Mouse (Mus musculus) stomach, embryonic 15.5 days (tissue): ENCODE measurements around the gene Lsm14b. TPM values are rescaled to one million over a fixed set of nuclear protein-coding genes. Genes with fewer than 3 reads are reported as not detected.

Experiments used
- ATAC-seq: fragments of 200-750 bp; cut with Nextera tagmentation; 2 replicates; pipeline ENCODE4 v1.8.0; 2017; ENCODE audit warnings: low read depth, moderate number of reproducible peaks, moderate TSS enrichment; ENCODE audit not compliant: insufficient read depth, low FRiP score
- H3K27ac ChIP-seq: fragments of 300-500 bp; sonication (generic); 2 replicates; pipeline ENCODE4 v1.5.1; 2015; ENCODE audit warnings: mild to moderate bottlenecking, inconsistent platforms
- H3K27me3 ChIP-seq: fragments of 300-500 bp; sonication (generic); replicated peaks from 2 replicates; pipeline ENCODE4 v1.6.1; 2015; ENCODE audit warnings: inconsistent platforms
- H3K36me3 ChIP-seq: fragments of 300-500 bp; sonication (generic); 2 replicates; pipeline ENCODE4 v1.6.1; 2015; ENCODE audit warnings: inconsistent platforms
- H3K4me1 ChIP-seq: fragments of 300-500 bp; sonication (generic); 2 replicates; pipeline ENCODE4 v1.6.1; 2015; ENCODE audit warnings: inconsistent platforms
- H3K4me2 ChIP-seq: fragments of 300-500 bp; sonication (generic); 2 replicates; pipeline ENCODE4 v1.6.1; 2015; ENCODE audit warnings: mild to moderate bottlenecking, inconsistent platforms
- H3K4me3 ChIP-seq: fragments of 300-500 bp; sonication (generic); replicated peaks from 2 replicates; pipeline ENCODE4 v1.5.1; 2015; ENCODE audit warnings: inconsistent platforms
- H3K9ac ChIP-seq: fragments of 300-500 bp; sonication (generic); 2 replicates; pipeline ENCODE4 v1.6.1; 2015; ENCODE audit warnings: inconsistent platforms
- H3K9me3 ChIP-seq: fragments of 300-500 bp; sonication (generic); 2 replicates; pipeline ENCODE4 v1.6.1; 2016; ENCODE audit warnings: inconsistent platforms
- WGBS: fragments of 180-500 bp; shearing (Covaris S2); methylation state at CpG from one replicate; pipeline ENCODE4 v1.1.7; 2015; 5-methylcytosine and 5-hydroxymethylcytosine counted together
- polyA plus RNA-seq: library from polyadenylated mRNA; unstranded; fragments of >200 nt; fragmentation: Nextera tagmentation; extraction: Ambion mirVana; gene quantifications from 2 replicates; pipeline ENCODE4 v1.2.1, GENCODE M21; 2015

Lsm14b gene
- polyA plus RNA-seq, 1 experiment from 2014 or later: 8.1 TPM

DNA sequence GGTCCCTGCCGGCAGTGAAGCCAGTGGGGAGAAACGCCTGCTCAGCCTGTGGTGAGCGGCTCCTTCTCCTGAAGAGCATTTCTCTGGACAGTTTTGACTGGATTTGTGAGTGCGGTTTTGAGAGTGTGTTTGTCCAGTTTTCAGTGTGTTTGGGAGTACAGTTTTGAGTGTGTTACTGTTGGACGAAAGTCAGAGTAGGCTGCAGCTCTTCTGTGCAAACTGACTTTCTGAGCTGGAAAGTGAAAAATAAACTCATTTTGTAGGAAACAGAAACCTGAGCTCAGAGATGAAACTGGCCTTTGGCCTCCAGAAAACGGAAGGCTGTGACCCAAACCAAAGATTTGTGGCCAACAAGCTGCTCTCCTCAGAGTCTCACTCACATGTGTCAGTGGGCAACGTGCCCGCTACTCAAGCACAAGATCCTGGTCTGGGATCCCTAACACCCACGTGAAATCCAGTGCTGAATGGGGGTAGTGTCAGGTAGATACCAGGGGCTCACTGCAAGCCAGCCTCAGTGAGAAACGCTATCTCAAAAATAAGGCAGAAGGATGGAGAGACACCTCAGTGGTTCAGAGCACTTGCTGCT, 38.3 kb upstream of the Lsm14b start:
- no peak for ATAC-seq
- H3K4me3 ChIP-seq: no peak overlapping the region
- H3K36me3 ChIP-seq: no peaks in the 10 kb centered on the region
- WGBS: 70% methylated on average over 10 of the region's 10 CpGs
- H3K9ac ChIP-seq: no peak overlapping the region
- H3K4me1 ChIP-seq: no peaks in the 10 kb centered on the region
- H3K4me2 ChIP-seq: no peak overlapping the region
- H3K27me3 ChIP-seq: no peaks in the 10 kb centered on the region
- no peak overlapping the region for H3K27ac ChIP-seq
- H3K9me3 ChIP-seq: no peaks in the 10 kb centered on the region

DNA sequence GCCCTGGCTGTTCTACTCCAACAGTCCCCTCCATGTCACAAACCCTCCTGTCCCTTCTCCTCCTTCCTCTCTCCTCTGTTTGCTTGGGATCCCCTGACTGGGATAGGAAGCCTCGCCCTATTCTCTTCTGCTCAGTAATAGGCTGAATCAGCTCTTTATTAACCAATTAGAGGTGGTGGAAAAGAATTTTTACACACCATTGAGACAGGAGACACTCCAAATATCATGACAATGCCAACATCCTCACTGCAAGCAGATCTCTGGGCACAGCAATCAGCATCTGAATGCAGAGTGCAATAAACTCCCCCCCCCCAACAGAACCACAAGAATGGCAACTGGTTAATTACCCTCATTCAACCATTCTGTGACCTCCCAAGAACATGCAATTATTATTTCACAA, 35.7 kb upstream of the Lsm14b start:
- no peak for ATAC-seq
- Histone ChIP-seq H3K4me2 (no peak overlapping the region), H3K4me3 (no peak overlapping the region), H3K9me3 (no peaks in the 10 kb centered on the region), H3K9ac (no peak overlapping the region), H3K36me3 (no peaks in the 10 kb centered on the region), H3K27me3 (no peaks in the 10 kb centered on the region), H3K4me1 (no peaks in the 10 kb centered on the region), H3K27ac (no peak overlapping the region)
- WGBS: 63% methylated on average over 1 of the region's 1 CpGs

DNA sequence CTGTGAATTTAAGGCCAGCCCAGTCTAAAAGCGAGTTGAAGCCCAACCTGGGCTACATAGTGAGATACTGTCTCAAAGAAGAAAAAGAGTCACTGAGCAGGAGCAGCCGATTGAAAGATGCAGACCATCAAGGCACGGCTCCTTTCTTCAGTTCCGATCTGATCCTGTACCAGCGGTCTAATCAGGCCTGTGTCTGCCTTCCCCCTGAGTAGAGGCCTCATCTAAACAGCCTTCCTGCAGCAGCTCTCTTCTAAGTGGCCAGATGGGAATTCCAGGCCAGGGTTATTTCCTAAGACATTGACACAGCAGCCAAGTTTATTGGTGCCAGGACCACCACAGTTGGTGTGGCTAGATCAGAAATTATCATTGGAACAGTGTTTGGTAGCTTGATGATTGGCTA, 31.7 kb upstream of the Lsm14b start:
- WGBS: 83% methylated on average over 5 of the region's 5 CpGs
- Histone ChIP-seq H3K27me3 (no peaks in the 10 kb centered on the region), H3K27ac (no peak overlapping the region), H3K4me3 (no peak overlapping the region), H3K36me3 (no peaks in the 10 kb centered on the region), H3K4me1 (no peaks in the 10 kb centered on the region), H3K9ac (no peak overlapping the region), H3K4me2 (no peak overlapping the region), H3K9me3 (no peaks in the 10 kb centered on the region)
- no peak for ATAC-seq

DNA sequence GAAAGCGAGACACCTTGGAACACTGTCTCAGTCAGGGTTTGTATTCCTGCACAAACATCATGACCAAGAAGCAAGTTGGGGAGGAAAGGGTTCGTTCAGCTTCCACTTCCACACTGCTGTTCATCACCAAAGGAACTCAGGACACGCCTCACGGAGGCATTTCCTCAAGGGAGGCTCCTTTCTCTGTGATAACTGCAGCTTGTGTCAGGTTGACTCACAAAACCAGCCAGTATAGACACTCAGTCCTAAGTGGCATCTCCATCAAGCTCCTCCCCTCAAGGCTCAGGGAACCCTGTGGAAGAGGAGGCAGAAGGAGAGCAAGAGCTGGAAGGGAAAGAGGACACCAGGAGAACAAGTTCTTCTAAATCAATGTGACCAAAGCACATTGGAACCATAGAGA, 26.4 kb upstream of the Lsm14b start:
- Histone ChIP-seq H3K4me2 (no peak overlapping the region), H3K27ac (no peak overlapping the region), H3K4me3 (no peak overlapping the region), H3K36me3 (no peaks in the 10 kb centered on the region), H3K9me3 (no peaks in the 10 kb centered on the region), H3K4me1 (no peaks in the 10 kb centered on the region), H3K27me3 (no peaks in the 10 kb centered on the region), H3K9ac (no peak overlapping the region)
- 67% methylated on average over 4 of the region's 4 CpGs for WGBS
- no peak for ATAC-seq

DNA sequence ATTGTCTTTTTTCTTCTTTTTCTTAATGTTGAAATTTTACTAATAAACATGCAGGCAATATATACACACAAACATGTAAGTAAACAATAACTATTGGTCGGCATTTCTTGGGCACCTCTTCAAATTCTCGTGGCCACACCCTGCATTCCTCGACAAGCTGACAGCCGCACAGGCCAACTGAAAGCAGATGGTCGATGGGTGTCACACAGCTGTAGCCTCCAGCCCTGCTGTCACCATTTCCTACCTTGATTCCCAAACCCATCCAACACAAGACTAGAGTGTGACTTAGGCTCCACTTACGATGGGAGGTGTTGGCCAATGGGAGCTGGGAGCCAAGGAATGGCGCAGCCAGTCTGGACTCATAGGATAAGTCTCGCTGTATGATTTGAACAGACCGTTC, 23.2 kb upstream of the Lsm14b start:
- no peaks in the 10 kb centered on the region for H3K36me3 ChIP-seq
- WGBS: 84% methylated on average over 9 of the region's 9 CpGs
- H3K4me2 ChIP-seq: no peak overlapping the region
- H3K4me1 ChIP-seq: no peaks in the 10 kb centered on the region
- no peak for ATAC-seq
- no peaks in the 10 kb centered on the region for H3K27me3 ChIP-seq
- no peak overlapping the region for H3K9ac ChIP-seq
- H3K27ac ChIP-seq: no peak overlapping the region
- H3K9me3 ChIP-seq: no peaks in the 10 kb centered on the region
- no peak overlapping the region for H3K4me3 ChIP-seq

GRCm38 (mm10) chr2:180005656-180006351, 19.0 kb upstream of the Lsm14b start:
- 54% methylated on average over 5 of the region's 5 CpGs for WGBS
- Histone ChIP-seq H3K36me3 (no peaks in the 10 kb centered on the region), H3K4me2 (no peak overlapping the region), H3K27me3 (no peaks in the 10 kb centered on the region), H3K9me3 (no peaks in the 10 kb centered on the region), H3K4me1 (no peaks in the 10 kb centered on the region), H3K4me3 (no peak overlapping the region), H3K9ac (no peak overlapping the region), H3K27ac (no peak overlapping the region)
- ATAC-seq: no peak

GRCm38 (mm10) chr2:180006352-180007017, 18.3 kb upstream of the Lsm14b start:
- WGBS: 38% methylated on average over 9 of the region's 9 CpGs
- ATAC-seq: peak; percentile 63

GRCm38 (mm10) chr2:180010686-180011085, 14.1 kb upstream of the Lsm14b start:
- H3K9me3 ChIP-seq: no peaks in the 10 kb centered on the region
- H3K4me3 ChIP-seq: no peak overlapping the region
- no peak for ATAC-seq
- H3K4me2 ChIP-seq: no peak overlapping the region
- no peaks in the 10 kb centered on the region for H3K4me1 ChIP-seq
- H3K27me3 ChIP-seq: no peaks in the 10 kb centered on the region
- no peak overlapping the region for H3K9ac ChIP-seq
- H3K36me3 ChIP-seq: no peaks in the 10 kb centered on the region
- no peak overlapping the region for H3K27ac ChIP-seq
- WGBS: 87% methylated on average over 7 of the region's 7 CpGs

More at GRCm38 (mm10) chr2:180006352-180007017, 18.3 kb upstream of the Lsm14b start:
- no peaks in the 10 kb centered on the region for H3K9me3 ChIP-seq
- no peaks in the 10 kb centered on the region for H3K36me3 ChIP-seq
- no peaks in the 10 kb centered on the region for H3K4me1 ChIP-seq
- no peak overlapping the region for H3K4me2 ChIP-seq
- H3K9ac ChIP-seq: no peak overlapping the region
- H3K4me3 ChIP-seq: no peak overlapping the region
- H3K27me3 ChIP-seq: no peaks in the 10 kb centered on the region
- no peak overlapping the region for H3K27ac ChIP-seq

- H3K9me3 ChIP-seq: no peaks in the 10 kb centered on the region
- H3K27ac ChIP-seq: no peak overlapping the region
- H3K4me3 ChIP-seq: no peak overlapping the region
- WGBS: 81% methylated on average over 6 of the region's 6 CpGs
- no peak overlapping the region for H3K4me2 ChIP-seq
- no peaks in the 10 kb centered on the region for H3K4me1 ChIP-seq
- H3K36me3 ChIP-seq: no peaks in the 10 kb centered on the region
- H3K27me3 ChIP-seq: no peaks in the 10 kb centered on the region
- ATAC-seq: no peak
- H3K9ac ChIP-seq: no peak overlapping the region
These were observed 13.4 kb upstream of the Lsm14b start for GRCm38 (mm10) chr2:180011370-180011769.

- 91% methylated on average over 7 of the region's 7 CpGs for WGBS
- no peak overlapping the region for H3K9ac ChIP-seq
- no peak overlapping the region for H3K27ac ChIP-seq
- H3K27me3 ChIP-seq: no peaks in the 10 kb centered on the region
- H3K36me3 ChIP-seq: no peaks in the 10 kb centered on the region
- H3K9me3 ChIP-seq: no peaks in the 10 kb centered on the region
- no peak overlapping the region for H3K4me3 ChIP-seq
- ATAC-seq: no peak
- H3K4me2 ChIP-seq: no peak overlapping the region
- H3K4me1 ChIP-seq: peaks cover 7% of the 10 kb centered on the region
These were observed 11.1 kb upstream of the Lsm14b start for GRCm38 (mm10) chr2:180013686-180014085.

DNA sequence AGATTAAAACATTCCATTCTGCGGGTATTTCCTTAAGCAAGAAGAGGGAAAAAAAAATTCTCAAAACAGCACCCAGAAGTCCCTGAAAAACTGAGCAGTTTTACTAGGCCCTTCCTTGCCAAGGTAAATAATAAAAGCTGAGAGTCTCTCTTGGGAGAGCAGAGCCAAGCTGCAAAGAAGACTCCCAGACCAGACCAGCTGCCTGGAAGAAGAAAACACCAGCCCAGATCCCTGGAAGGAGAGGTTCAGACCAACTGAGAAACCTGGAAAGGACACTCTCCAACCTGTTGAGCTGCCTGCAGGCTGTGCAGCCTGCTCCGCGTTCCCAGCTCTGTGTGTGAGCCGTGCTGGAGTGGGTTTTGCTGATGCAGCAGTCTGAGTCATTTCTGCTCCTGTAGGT, 7.2 kb upstream of the Lsm14b start:
- Histone ChIP-seq H3K9ac (no peak overlapping the region), H3K4me3 (no peak overlapping the region), H3K27ac (no peak overlapping the region), H3K9me3 (no peaks in the 10 kb centered on the region), H3K4me2 (no peak overlapping the region), H3K36me3 (no peaks in the 10 kb centered on the region), H3K27me3 (peaks cover 4% of the 10 kb centered on the region; the same call in 1 of the 2 replicates), H3K4me1 (peaks cover 7% of the 10 kb centered on the region)
- WGBS: 48% methylated on average over 4 of the region's 4 CpGs
- no peak for ATAC-seq

DNA sequence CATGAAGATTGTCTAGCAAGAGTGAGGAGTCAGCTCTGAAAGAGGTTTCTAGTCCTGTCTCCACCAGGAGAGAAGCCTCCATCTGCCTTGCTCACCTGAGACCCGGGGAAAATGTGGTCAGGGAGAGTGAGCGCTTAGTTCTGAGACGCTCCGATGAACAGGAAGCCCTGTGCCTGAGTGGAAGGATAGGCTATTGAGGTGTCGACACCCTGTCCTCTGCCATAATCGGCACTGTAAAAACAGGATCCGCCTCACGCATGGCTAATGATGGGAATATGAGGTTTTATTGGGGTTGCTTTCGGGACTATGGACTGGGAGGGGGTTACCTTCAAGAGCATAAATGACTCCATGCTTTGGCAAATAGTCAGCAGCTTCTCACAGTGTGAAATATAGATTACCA, 6.2 kb upstream of the Lsm14b start:
- no peak overlapping the region for H3K27ac ChIP-seq
- no peak for ATAC-seq
- no peak overlapping the region for H3K4me2 ChIP-seq

More for the DNA sequence above, 6.2 kb upstream of the Lsm14b start:
- H3K27me3 ChIP-seq: peaks cover 7% of the 10 kb centered on the region; the same call in 1 of the 2 replicates
- peaks cover 7% of the 10 kb centered on the region for H3K4me1 ChIP-seq
- no peak overlapping the region for H3K9ac ChIP-seq
- H3K4me3 ChIP-seq: no peak overlapping the region
- no peaks in the 10 kb centered on the region for H3K9me3 ChIP-seq
- no peaks in the 10 kb centered on the region for H3K36me3 ChIP-seq
- 82% methylated on average over 9 of the region's 9 CpGs for WGBS
